Mouse (Mus musculus): ENCODE data around the gene Gm11034.

Gene Gm11034

GRCm38 (mm10) chr8:72213536-72213935 lies at the start of gene Gm11034:
Gm11034 (minus strand) TSS chr8:72213636.
- no peak for DNase-seq (ENCODE audit: low spot score in 2 of 2)

- no peak for DNase-seq (ENCODE audit: low spot score in 2 of 2)
Measured at GRCm38 (mm10) chr8:72262756-72263155, 49.3 kb upstream of the Gm11034 start.

- DNase-seq (ENCODE audit: low spot score in 2 of 2), result no peak
Measured at GRCm38 (mm10) chr8:72261872-72262271, 48.4 kb upstream of the Gm11034 start.

GRCm38 (mm10) chr8:72261431-72261830 lies 48.0 kb upstream of the Gm11034 start:
- DNase-seq (ENCODE audit: low spot score in 2 of 2), result no peak

- peak in 1 of 2 experiments; percentile 38 for DNase-seq (ENCODE audit: low spot score in 2 of 2)
Measured at GRCm38 (mm10) chr8:72261019-72261418, 47.6 kb upstream of the Gm11034 start.

- no peak for DNase-seq (ENCODE audit: low spot score in 2 of 2)
Measured at GRCm38 (mm10) chr8:72260585-72260984, 47.1 kb upstream of the Gm11034 start.

- DNase-seq (ENCODE audit: low spot score in 2 of 2), result no peak
Measured at GRCm38 (mm10) chr8:72259862-72260261, 46.4 kb upstream of the Gm11034 start.

GRCm38 (mm10) chr8:72257902-72258238 lies 44.4 kb upstream of the Gm11034 start:
- DNase-seq (ENCODE audit: low spot score in 2 of 2), result no peak

- DNase-seq (ENCODE audit: low spot score in 2 of 2), result peak in 1 of 2 experiments; percentile 35
Measured at GRCm38 (mm10) chr8:72257171-72257901, 43.9 kb upstream of the Gm11034 start.

- DNase-seq (ENCODE audit: low spot score in 2 of 2), result no peak
Measured at GRCm38 (mm10) chr8:72244610-72245009, 31.2 kb upstream of the Gm11034 start.

- no peak for DNase-seq (ENCODE audit: low spot score in 2 of 2)
Measured at GRCm38 (mm10) chr8:72242226-72242625, 28.8 kb upstream of the Gm11034 start.

- DNase-seq (ENCODE audit: low spot score in 2 of 2), result no peak
Measured at GRCm38 (mm10) chr8:72240951-72241350, 27.5 kb upstream of the Gm11034 start.

- no peak for DNase-seq (ENCODE audit: low spot score in 2 of 2)
Measured at GRCm38 (mm10) chr8:72240403-72240763, 26.9 kb upstream of the Gm11034 start.

GRCm38 (mm10) chr8:72239499-72240402 lies 26.3 kb upstream of the Gm11034 start, which contains the start of gene Ap1m1:
Ap1m1 (plus strand) TSS chr8:72240018.
- peak; percentile 80 to 94 for DNase-seq (ENCODE audit: low spot score in 2 of 2)

GRCm38 (mm10) chr8:72222656-72223055 lies 9.2 kb upstream of the Gm11034 start:
- no peak for DNase-seq (ENCODE audit: low spot score in 2 of 2)

- DNase-seq (ENCODE audit: low spot score in 2 of 2), result no peak
Measured at GRCm38 (mm10) chr8:72220758-72221157, 7.3 kb upstream of the Gm11034 start.

- DNase-seq (ENCODE audit: low spot score in 2 of 2), result peak; percentile 47 to 81
Measured at GRCm38 (mm10) chr8:72219541-72220363, 6.3 kb upstream of the Gm11034 start, which contains the start of gene Fam32a. Fam32a (plus strand) TSS chr8:72219730.

GRCm38 (mm10) chr8:72218781-72219540 lies 5.5 kb upstream of the Gm11034 start:
- DNase-seq (ENCODE audit: low spot score in 2 of 2), result no peak

- DNase-seq (ENCODE audit: low spot score in 2 of 2), result no peak
Measured at GRCm38 (mm10) chr8:72215871-72216270, 2.4 kb upstream of the Gm11034 start.

GRCm38 (mm10) chr8:72215060-72215459 lies 1.6 kb upstream of the Gm11034 start:
- no peak for DNase-seq (ENCODE audit: low spot score in 2 of 2)

- no peak for DNase-seq (ENCODE audit: low spot score in 2 of 2)
Measured at GRCm38 (mm10) chr8:72212751-72213150, 685 bp downstream of the Gm11034 start, which contains the start of gene Cib3. Cib3 (minus strand) TSS chr8:72212837.

Data from cerebellum, postnatal 4 days (tissue).